Mouse (Mus musculus): ENCODE measurements at regions not wholly inside any gene's neighbourhood (a gene's known extent, or its start where the extent isn't known, plus 50 kb on each side); places are given as distances from the start of the nearest gene placed in this dataset.

GRCm38 (mm10) chr3:40211793-40212192, 319.3 kb upstream of the Intu start:
- TF ChIP-seq CTCF (IDR thresholded peaks at IDR 0.05; ENCODE audit: borderline replicate concordance, insufficient read depth, low read length), result no peak
- TF ChIP-seq POLR2A (IDR thresholded peaks at IDR 0.05; ENCODE audit: low read depth, low read length), result no peak
